Mouse (Mus musculus) neural tube, embryonic 12.5 days (tissue): ENCODE measurements at regions not wholly inside any gene's neighbourhood (a gene's known extent, or its start where the extent isn't known, plus 50 kb on each side); places are given as distances from the start of the nearest gene placed in this dataset.
A peak's percentile ranks its signal among the peaks of the same experiment; 100 is the strongest.
"Not testable (repeated sequence)": the region's sequence is repeated elsewhere in the genome, so short reads cannot be mapped to it uniquely, and the experiment has no call there.

ENCODE experiments used
- ATAC-seq: fragments of 200-750 bp; cut with Nextera tagmentation; 2 replicates; pipeline ENCODE4 v1.8.0; 2017; ENCODE audit warnings: low read depth, mild to moderate bottlenecking, moderate TSS enrichment, moderate library complexity; ENCODE audit not compliant: low FRiP score
- H3K27ac ChIP-seq: fragments of 300-500 bp; sonication (generic); 2 replicates; pipeline ENCODE4 v1.5.1; 2016
- H3K27me3 ChIP-seq: fragments of 300-500 bp; sonication (generic); replicated peaks from 2 replicates; pipeline ENCODE4 v1.6.1; 2016; ENCODE audit warnings: mild to moderate bottlenecking
- H3K36me3 ChIP-seq: fragments of 300-500 bp; sonication (generic); 2 replicates; pipeline ENCODE4 v1.6.1; 2016; ENCODE audit warnings: mild to moderate bottlenecking
- H3K4me1 ChIP-seq: fragments of 300-500 bp; sonication (generic); 2 replicates; pipeline ENCODE4 v1.6.1; 2016
- H3K4me2 ChIP-seq: fragments of 300-500 bp; sonication (generic); replicated peaks from 2 replicates; pipeline ENCODE4 v1.6.1; 2016; ENCODE audit warnings: mild to moderate bottlenecking
- H3K4me3 ChIP-seq: fragments of 300-500 bp; sonication (generic); 2 replicates; pipeline ENCODE4 v1.5.1; 2016
- H3K9ac ChIP-seq: fragments of 300-500 bp; sonication (generic); 2 replicates; pipeline ENCODE4 v1.6.1; 2016; ENCODE audit warnings: mild to moderate bottlenecking
- H3K9me3 ChIP-seq: fragments of 300-500 bp; sonication (generic); 2 replicates; pipeline ENCODE4 v1.6.1; 2016; ENCODE audit warnings: mild to moderate bottlenecking
- WGBS: fragments of 180-500 bp; shearing (Covaris S2); methylation state at CpG from one replicate; pipeline ENCODE4 v1.1.7; 2016; 5-methylcytosine and 5-hydroxymethylcytosine counted together

DNA sequence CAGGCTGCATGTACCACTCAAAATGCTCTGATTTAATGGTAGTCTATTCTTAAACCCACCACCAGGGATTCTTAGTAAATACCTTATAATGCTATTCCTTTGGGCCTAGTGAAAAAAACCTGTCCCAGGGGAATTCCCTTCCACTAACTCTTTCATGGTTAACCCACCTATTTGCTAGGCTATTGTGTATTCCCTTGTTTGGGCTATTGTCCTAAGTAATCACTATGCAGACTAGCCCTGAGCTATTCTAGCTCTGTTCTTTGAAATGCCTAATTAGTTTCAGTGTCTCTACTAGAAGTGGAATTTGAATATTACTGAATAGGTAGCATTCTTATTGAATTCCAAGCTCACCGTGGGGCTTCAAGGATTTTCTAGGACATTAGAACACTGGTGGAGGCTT is 620.6 kb upstream of the Pom121l12 start:
- Histone ChIP-seq H3K4me2 (no peak overlapping the region), H3K9ac (no peak overlapping the region), H3K27me3 (no peaks in the 10 kb centered on the region), H3K4me3 (no peak overlapping the region), H3K9me3 (no peaks in the 10 kb centered on the region), H3K27ac (no peak overlapping the region), H3K36me3 (no peaks in the 10 kb centered on the region), H3K4me1 (no peaks in the 10 kb centered on the region)
- WGBS = 44% methylated on average over 1 of the region's 1 CpGs
- ATAC-seq = no peak

GRCm38 (mm10) chr11:14016637-14017036 is 582.4 kb upstream of the Pom121l12 start:
- no peak for ATAC-seq
- no peak overlapping the region for H3K4me2 ChIP-seq
- no peak overlapping the region for H3K4me3 ChIP-seq
- WGBS = 79% methylated on average over 3 of the region's 3 CpGs
- H3K36me3 ChIP-seq = no peaks in the 10 kb centered on the region
- H3K9ac ChIP-seq = no peak overlapping the region
- no peaks in the 10 kb centered on the region for H3K4me1 ChIP-seq
- H3K27ac ChIP-seq = no peak overlapping the region
- H3K9me3 ChIP-seq = no peaks in the 10 kb centered on the region
- H3K27me3 ChIP-seq = no peaks in the 10 kb centered on the region

GRCm38 (mm10) chr11:14031412-14032122 is 567.5 kb upstream of the Pom121l12 start:
- no peaks in the 10 kb centered on the region for H3K27me3 ChIP-seq
- H3K4me1 ChIP-seq = no peaks in the 10 kb centered on the region
- H3K9ac ChIP-seq = no peak overlapping the region
- H3K9me3 ChIP-seq = no peaks in the 10 kb centered on the region
- no peak overlapping the region for H3K27ac ChIP-seq
- H3K36me3 ChIP-seq = no peaks in the 10 kb centered on the region
- peak; percentile 89 for ATAC-seq
- H3K4me2 ChIP-seq = no peak overlapping the region
- H3K4me3 ChIP-seq = no peak overlapping the region

GRCm38 (mm10) chr11:14032498-14032897 is 566.6 kb upstream of the Pom121l12 start:
- not testable (repeated sequence) for H3K27ac ChIP-seq, H3K9ac ChIP-seq
- WGBS = 87% methylated on average over 6 of the region's 6 CpGs

DNA sequence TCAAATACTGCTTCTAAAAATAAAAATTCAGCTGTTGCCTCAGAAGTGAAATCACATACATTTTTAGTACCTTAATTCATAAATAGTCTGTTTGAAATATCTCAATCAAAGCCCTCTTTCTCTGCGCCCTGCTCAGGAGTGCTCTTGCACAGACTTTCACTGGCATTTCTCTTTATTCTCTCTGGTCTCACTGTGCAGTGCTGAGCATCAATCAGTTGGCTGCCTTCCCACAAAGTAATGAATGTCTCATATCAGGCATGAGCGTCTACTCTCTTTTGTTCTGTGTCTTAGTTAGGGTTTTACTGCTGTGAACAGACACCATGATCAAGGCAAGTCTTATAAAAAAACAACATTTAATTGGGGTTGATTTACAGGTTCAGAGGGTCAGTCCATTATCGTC is 540.0 kb upstream of the Pom121l12 start:
- 57% methylated on average over 3 of the region's 3 CpGs for WGBS
- Histone ChIP-seq H3K27me3 (no peaks in the 10 kb centered on the region), H3K27ac (no peak overlapping the region), H3K4me2 (no peak overlapping the region), H3K9me3 (no peaks in the 10 kb centered on the region), H3K4me1 (no peaks in the 10 kb centered on the region), H3K4me3 (no peak overlapping the region), H3K36me3 (no peaks in the 10 kb centered on the region), H3K9ac (no peak overlapping the region)
- ATAC-seq = 0 out of 2 replicates have a peak, but pooled peaks have one; percentile 21

More at GRCm38 (mm10) chr11:14032498-14032897, 566.6 kb upstream of the Pom121l12 start:
- ATAC-seq, H3K27me3 ChIP-seq, H3K4me1 ChIP-seq, H3K36me3 ChIP-seq, H3K4me3 ChIP-seq, H3K4me2 ChIP-seq, H3K9me3 ChIP-seq: not testable (repeated sequence)

GRCm38 (mm10) chr11:14072104-14072503 is 527.0 kb upstream of the Pom121l12 start:
- no peaks in the 10 kb centered on the region for H3K4me1 ChIP-seq
- H3K9ac ChIP-seq = no peak overlapping the region
- H3K27me3 ChIP-seq = no peaks in the 10 kb centered on the region
- H3K27ac ChIP-seq = no peak overlapping the region
- H3K9me3 ChIP-seq = no peaks in the 10 kb centered on the region
- H3K4me3 ChIP-seq = no peak overlapping the region
- H3K36me3 ChIP-seq = no peaks in the 10 kb centered on the region
- no peak overlapping the region for H3K4me2 ChIP-seq
- no peak for ATAC-seq

GRCm38 (mm10) chr11:14072570-14072969 is 526.5 kb upstream of the Pom121l12 start:
- H3K4me1 ChIP-seq = no peaks in the 10 kb centered on the region
- no peaks in the 10 kb centered on the region for H3K9me3 ChIP-seq
- ATAC-seq = no peak
- WGBS = 84% methylated on average over 5 of the region's 5 CpGs
- no peak overlapping the region for H3K9ac ChIP-seq
- H3K27ac ChIP-seq = no peak overlapping the region
- no peak overlapping the region for H3K4me2 ChIP-seq
- H3K27me3 ChIP-seq = no peaks in the 10 kb centered on the region
- H3K4me3 ChIP-seq = no peak overlapping the region
- no peaks in the 10 kb centered on the region for H3K36me3 ChIP-seq
